Comparison of ENCODE assay signal across 24 mouse cellular contexts in the genomic region with DNA sequence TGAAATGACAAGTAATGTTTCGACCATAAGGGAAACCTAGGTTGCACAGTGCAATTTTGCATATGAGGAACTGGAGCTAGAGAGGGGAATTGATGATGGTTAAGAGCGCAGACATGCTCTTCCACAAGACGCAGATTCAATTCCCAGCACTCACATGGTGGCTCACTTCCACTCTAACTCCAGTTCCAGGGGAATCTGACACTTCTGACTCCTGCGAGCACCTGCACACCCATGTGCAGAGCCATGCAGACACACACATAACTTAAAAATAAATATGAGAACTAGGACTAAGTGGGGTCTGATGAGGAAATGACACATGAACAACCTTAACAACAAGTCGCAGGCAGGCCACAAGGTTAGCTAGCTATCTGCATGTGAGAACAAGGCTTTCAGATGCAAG. TPM values are rescaled to one million over a fixed set of nuclear protein-coding genes. Genes with fewer than 3 reads are reported as not detected.
DNase-seq lines count a peak whose midpoint lies in the region; ATAC-seq and TF ChIP-seq lines count a peak whose summit lies in the region.
"Had no signal": no experiment of that assay in that cellular context is flagged by ENCODE, and none has a peak within 500 bp of the region (broad histone marks: within the 10 kb centered on the region; RNA-seq: fewer than 3 reads in every experiment).

No protein-coding gene starts in this region.

- H3K4me1 ChIP-seq in lung, embryonic 14.5 days (ENCODE audit: insufficient read depth) = no peaks in the 10 kb centered on the region
- H3K4me1 ChIP-seq in megakaryocyte, embryonic 14.5 days = peaks cover 17% of the 10 kb centered on the region
- H3K4me1 ChIP-seq: hindbrain, embryonic 10.5 days had no signal

- TF ChIP-seq CTCF in lung, embryonic 14.5 days (IDR thresholded peaks at IDR 0.05; ENCODE audit: low read depth) = no peak

- peak; percentile 9; the same call in 1 of the 2 replicates for ATAC-seq in lung, embryonic 14.5 days (ENCODE audit: insufficient read depth)
- ATAC-seq in common myeloid progenitor, adult 5-6 weeks (replicated peaks; ENCODE audit: low read depth, poor library complexity, severe bottlenecking) = peak; percentile 72
- no peak for ATAC-seq in erythroblast, adult 5-6 weeks (replicated peaks; ENCODE audit: low FRiP score, poor library complexity, severe bottlenecking)
- ATAC-seq: forebrain, embryonic 14.5 days had no signal

- no peaks in the 10 kb centered on the region for H3K9me3 ChIP-seq in lung, embryonic 14.5 days (ENCODE audit: low read depth, low read length)
- 0 out of 2 replicates have a peak, but pooled peaks cover 5% of the 10 kb centered on the region for H3K9me3 ChIP-seq in megakaryocyte, embryonic 14.5 days
- H3K9me3 ChIP-seq: embryonic facial prominence, embryonic 10.5 days; forebrain, embryonic 10.5 days; G1E; heart, embryonic 15.5 days; hindbrain, embryonic 10.5 days had no signal

- H3K4me3 ChIP-seq in lung, embryonic 14.5 days (ENCODE audit: low read depth, low read length) = no peak overlapping the region
- peak overlapping the region; percentile 33 for H3K4me3 ChIP-seq in megakaryocyte, embryonic 14.5 days (replicated peaks)
- H3K4me3 ChIP-seq: embryonic facial prominence, embryonic 10.5 days; erythroblast, embryonic 14.5 days; forebrain, embryonic 10.5 days; heart, embryonic 15.5 days; hindbrain, embryonic 10.5 days had no signal

- 0 out of 2 replicates have a peak, but pooled peaks cover 3% of the 10 kb centered on the region for H3K36me3 ChIP-seq in lung, embryonic 14.5 days (ENCODE audit: insufficient read depth)
- H3K36me3 ChIP-seq in megakaryocyte, embryonic 14.5 days (replicated peaks; ENCODE audit: low read length) = peaks cover 17% of the 10 kb centered on the region
- H3K36me3 ChIP-seq: heart, embryonic 15.5 days had no signal

- H3K27ac ChIP-seq in lung, embryonic 14.5 days (ENCODE audit: low read depth) = no peak overlapping the region
- H3K27ac ChIP-seq: embryonic facial prominence, embryonic 10.5 days; forebrain, embryonic 10.5 days; heart, embryonic 15.5 days; hindbrain, embryonic 10.5 days; hindbrain, embryonic 14.5 days had no signal

- WGBS in lung, embryonic 14.5 days = 77% methylated on average over 5 of the region's 5 CpGs

- no peak for DNase-seq in lung, embryonic 14.5 days
- DNase-seq in lung, postnatal 36 days = no peak
- DNase-seq in 416B (ENCODE audit: low read depth) = peak; percentile 19
- DNase-seq in embryo, embryonic 9.5 days (ENCODE audit: extremely low spot score) = no peak
- DNase-seq in adrenal gland, postnatal 10 days = no peak
- DNase-seq: adrenal gland, adult 8-10 months; cerebellum, adult 11 months; cerebellum, adult 8-10 months; cerebellum, postnatal 14 days; gastrocnemius, postnatal 36 days; heart, adult 18-20 months; heart, postnatal 14 days had no signal

- no peak overlapping the region for H3K9ac ChIP-seq in lung, embryonic 14.5 days
- H3K9ac ChIP-seq: heart, embryonic 15.5 days; hindbrain, embryonic 14.5 days had no signal

- H3K27me3 ChIP-seq in lung, embryonic 14.5 days (ENCODE audit: insufficient read depth, low read length) = no peaks in the 10 kb centered on the region
- no peaks in the 10 kb centered on the region for H3K27me3 ChIP-seq in megakaryocyte, embryonic 14.5 days (replicated peaks)
- H3K27me3 ChIP-seq: heart, embryonic 15.5 days had no signal

- H3K4me2 ChIP-seq in lung, embryonic 14.5 days = no peak overlapping the region
- H3K4me2 ChIP-seq: heart, embryonic 11.5 days; heart, embryonic 15.5 days; hindbrain, embryonic 14.5 days had no signal

RNA-seq across cellular contexts. Expression of gene Diaph3, which starts 15.5 kb away (rescaled TPM):
- polyA plus RNA-seq in lung, embryonic 14.5 days (2014; fragmentation: Nextera tagmentation; extraction: Ambion mirVana) = 19.7 and 25.9 TPM in 2 replicates
- total RNA-seq in common myeloid progenitor, adult 5-6 weeks (2017) = 92.9 and 143 TPM in 2 replicates
- polyA plus RNA-seq in megakaryocyte, embryonic 14.5 days (2012; ENCODE audit: insufficient read depth, low replicate concordance) = 1.1 and 10.7 TPM in 2 replicates
- total RNA-seq in erythroblast, adult 5-6 weeks (2015; ENCODE audit: low replicate concordance) = 44.7 and 58.8 TPM in 2 replicates
- 129 and 132 TPM in 2 replicates for total RNA-seq in erythroblast, adult 5-6 weeks (2017; ENCODE audit: low replicate concordance)
- 10 to 100 TPM in 1 of 2 experiments, 1 to 10 TPM in 1; 7.6 to 12.3 TPM for total RNA-seq in adrenal gland, postnatal 10 days (2021)
